Mouse (Mus musculus) neural tube, embryonic 12.5 days (tissue): ENCODE measurements around the gene Cacna2d3. TPM values are rescaled to one million over a fixed set of nuclear protein-coding genes. Genes with fewer than 3 reads are reported as not detected.

ENCODE experiments used
- ATAC-seq: fragments of 200-750 bp; cut with Nextera tagmentation; 2 replicates; pipeline ENCODE4 v1.8.0; 2017; ENCODE audit warnings: low read depth, mild to moderate bottlenecking, moderate TSS enrichment, moderate library complexity; ENCODE audit not compliant: low FRiP score
- H3K27ac ChIP-seq: fragments of 300-500 bp; sonication (generic); 2 replicates; pipeline ENCODE4 v1.5.1; 2016
- H3K27me3 ChIP-seq: fragments of 300-500 bp; sonication (generic); replicated peaks from 2 replicates; pipeline ENCODE4 v1.6.1; 2016; ENCODE audit warnings: mild to moderate bottlenecking
- H3K36me3 ChIP-seq: fragments of 300-500 bp; sonication (generic); 2 replicates; pipeline ENCODE4 v1.6.1; 2016; ENCODE audit warnings: mild to moderate bottlenecking
- H3K4me1 ChIP-seq: fragments of 300-500 bp; sonication (generic); 2 replicates; pipeline ENCODE4 v1.6.1; 2016
- H3K4me2 ChIP-seq: fragments of 300-500 bp; sonication (generic); replicated peaks from 2 replicates; pipeline ENCODE4 v1.6.1; 2016; ENCODE audit warnings: mild to moderate bottlenecking
- H3K4me3 ChIP-seq: fragments of 300-500 bp; sonication (generic); 2 replicates; pipeline ENCODE4 v1.5.1; 2016
- H3K9ac ChIP-seq: fragments of 300-500 bp; sonication (generic); 2 replicates; pipeline ENCODE4 v1.6.1; 2016; ENCODE audit warnings: mild to moderate bottlenecking
- H3K9me3 ChIP-seq: fragments of 300-500 bp; sonication (generic); 2 replicates; pipeline ENCODE4 v1.6.1; 2016; ENCODE audit warnings: mild to moderate bottlenecking
- WGBS: fragments of 180-500 bp; shearing (Covaris S2); methylation state at CpG from one replicate; pipeline ENCODE4 v1.1.7; 2016; 5-methylcytosine and 5-hydroxymethylcytosine counted together
- polyA plus RNA-seq: library from polyadenylated mRNA; unstranded; fragments of >200 nt; fragmentation: Nextera tagmentation; extraction: Ambion mirVana; gene quantifications from 2 replicates; pipeline ENCODE4 v1.2.1, GENCODE M21; 2016

The Cacna2d3 gene
- polyA plus RNA-seq, 1 experiment from 2014 or later: 34.6 TPM

DNA sequence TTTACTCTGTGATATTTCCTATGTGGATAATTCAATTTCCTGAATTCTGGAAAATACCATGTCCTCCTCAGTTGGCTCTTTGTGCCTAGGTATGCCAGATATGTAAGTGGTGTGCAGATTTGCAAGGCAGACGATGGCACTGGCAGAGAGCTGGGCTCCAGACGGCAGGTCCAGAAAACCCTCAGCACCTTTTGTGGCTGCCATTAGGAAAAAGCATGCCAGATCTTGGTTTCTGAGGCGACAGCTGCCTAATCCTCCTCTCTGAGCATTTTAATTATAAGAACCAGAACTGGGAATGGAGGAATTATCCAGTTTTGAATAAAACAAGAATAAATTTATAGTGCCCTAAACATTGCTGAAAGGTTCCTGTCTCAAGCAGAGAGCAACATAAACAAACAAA is 767.1 kb downstream of the Cacna2d3 start:
- no peak for ATAC-seq
- H3K36me3 ChIP-seq: no peaks in the 10 kb centered on the region
- H3K9me3 ChIP-seq: no peaks in the 10 kb centered on the region
- H3K9ac ChIP-seq: no peak overlapping the region
- no peak overlapping the region for H3K4me3 ChIP-seq
- no peaks in the 10 kb centered on the region for H3K27me3 ChIP-seq
- peaks cover 23% of the 10 kb centered on the region for H3K4me1 ChIP-seq
- H3K4me2 ChIP-seq: no peak overlapping the region
- WGBS: 35% methylated on average over 3 of the region's 3 CpGs
- H3K27ac ChIP-seq: no peak overlapping the region

DNA sequence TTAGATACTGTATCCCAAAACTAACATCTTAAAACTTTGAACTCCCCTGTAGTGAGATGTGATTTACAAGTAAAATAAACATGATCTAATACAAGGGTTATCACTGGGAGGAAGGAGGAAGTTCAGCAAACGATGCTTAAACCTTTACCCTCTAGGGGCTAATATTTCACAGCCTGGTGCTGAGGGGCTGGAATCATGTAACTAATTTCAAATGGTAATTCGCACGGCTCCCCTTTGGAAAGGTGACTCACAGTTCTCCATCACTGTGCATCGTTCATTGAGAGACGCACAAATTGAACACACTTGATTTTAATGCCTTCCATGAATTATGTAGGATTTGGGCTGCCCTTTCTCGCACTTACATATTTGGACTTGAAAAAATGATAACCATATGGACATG is 767.6 kb downstream of the Cacna2d3 start:
- H3K36me3 ChIP-seq: no peaks in the 10 kb centered on the region
- no peak overlapping the region for H3K27ac ChIP-seq
- H3K4me2 ChIP-seq: no peak overlapping the region
- no peak overlapping the region for H3K4me3 ChIP-seq
- H3K4me1 ChIP-seq: peaks cover 22% of the 10 kb centered on the region
- H3K9me3 ChIP-seq: no peaks in the 10 kb centered on the region
- ATAC-seq: no peak
- no peak overlapping the region for H3K9ac ChIP-seq
- WGBS: 41% methylated on average over 6 of the region's 6 CpGs
- no peaks in the 10 kb centered on the region for H3K27me3 ChIP-seq

DNA sequence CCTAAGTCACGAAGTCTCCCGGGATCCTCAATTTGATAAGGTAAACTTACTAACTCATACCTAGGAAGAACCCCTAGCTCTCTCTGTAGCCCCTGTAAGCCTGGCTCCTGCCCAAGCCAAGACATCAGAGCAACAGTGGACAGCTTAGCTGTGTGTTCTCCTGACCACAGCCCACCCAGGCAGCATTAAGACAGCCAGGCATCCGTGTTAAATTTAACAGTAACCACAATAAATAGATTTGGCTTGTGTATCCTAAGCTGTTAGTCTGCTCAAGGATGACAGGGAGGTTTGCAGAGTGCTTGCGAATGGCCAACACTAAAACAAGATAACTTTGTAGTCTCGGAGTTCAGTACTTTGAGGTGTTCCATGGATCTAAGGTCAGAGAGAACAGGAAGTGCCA is 768.3 kb downstream of the Cacna2d3 start:
- Histone ChIP-seq H3K4me1 (peaks cover 16% of the 10 kb centered on the region), H3K4me2 (no peak overlapping the region), H3K4me3 (no peak overlapping the region), H3K9me3 (no peaks in the 10 kb centered on the region), H3K27ac (no peak overlapping the region), H3K9ac (no peak overlapping the region), H3K27me3 (no peaks in the 10 kb centered on the region), H3K36me3 (no peaks in the 10 kb centered on the region)
- ATAC-seq: no peak
- WGBS: 79% methylated on average over 5 of the region's 5 CpGs

DNA sequence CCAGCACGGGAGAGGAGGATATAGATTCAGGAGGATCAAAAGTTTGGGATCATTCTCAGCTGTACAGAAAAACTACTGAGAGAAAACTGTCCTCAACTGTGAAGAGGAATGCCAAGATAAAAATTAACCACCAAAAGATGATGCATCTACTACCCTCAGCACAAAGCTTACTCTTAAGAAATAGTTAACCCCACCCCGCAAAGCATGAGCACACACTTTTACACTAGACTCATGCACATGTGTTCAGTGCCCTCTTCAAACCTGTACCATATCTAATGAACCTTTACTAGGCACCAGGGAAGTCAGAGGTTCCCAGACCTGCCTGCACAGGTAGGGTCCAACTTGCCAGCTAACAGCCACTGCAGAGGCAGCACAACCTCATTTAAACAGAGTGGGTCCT is 771.2 kb downstream of the Cacna2d3 start:
- no peak overlapping the region for H3K4me2 ChIP-seq
- H3K27me3 ChIP-seq: no peaks in the 10 kb centered on the region
- H3K4me1 ChIP-seq: peaks cover 14% of the 10 kb centered on the region
- no peak overlapping the region for H3K9ac ChIP-seq
- H3K36me3 ChIP-seq: no peaks in the 10 kb centered on the region
- H3K27ac ChIP-seq: no peak overlapping the region
- ATAC-seq: no peak
- H3K4me3 ChIP-seq: no peak overlapping the region
- 88% methylated on average over 2 of the region's 2 CpGs for WGBS
- no peaks in the 10 kb centered on the region for H3K9me3 ChIP-seq

DNA sequence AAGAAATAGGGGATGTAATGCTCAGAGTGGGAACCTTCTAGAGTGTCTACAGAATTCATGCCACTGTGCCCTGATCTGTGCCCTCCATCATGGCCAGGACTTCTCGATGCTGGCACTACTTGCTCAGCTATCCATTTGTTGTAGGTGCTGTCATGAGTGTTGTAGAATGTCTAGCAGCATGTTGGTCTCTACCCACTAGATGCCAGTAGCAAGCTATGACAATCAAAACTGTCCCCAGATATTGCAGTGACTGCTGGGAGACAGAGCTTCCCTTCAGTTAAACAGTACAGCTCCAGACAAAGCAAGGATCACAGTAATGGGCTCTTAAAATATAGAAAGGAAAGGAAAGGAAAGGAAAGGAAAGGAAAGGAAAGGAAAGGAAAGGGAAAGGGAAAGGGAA is 771.9 kb downstream of the Cacna2d3 start:
- no peak overlapping the region for H3K9ac ChIP-seq

DNA sequence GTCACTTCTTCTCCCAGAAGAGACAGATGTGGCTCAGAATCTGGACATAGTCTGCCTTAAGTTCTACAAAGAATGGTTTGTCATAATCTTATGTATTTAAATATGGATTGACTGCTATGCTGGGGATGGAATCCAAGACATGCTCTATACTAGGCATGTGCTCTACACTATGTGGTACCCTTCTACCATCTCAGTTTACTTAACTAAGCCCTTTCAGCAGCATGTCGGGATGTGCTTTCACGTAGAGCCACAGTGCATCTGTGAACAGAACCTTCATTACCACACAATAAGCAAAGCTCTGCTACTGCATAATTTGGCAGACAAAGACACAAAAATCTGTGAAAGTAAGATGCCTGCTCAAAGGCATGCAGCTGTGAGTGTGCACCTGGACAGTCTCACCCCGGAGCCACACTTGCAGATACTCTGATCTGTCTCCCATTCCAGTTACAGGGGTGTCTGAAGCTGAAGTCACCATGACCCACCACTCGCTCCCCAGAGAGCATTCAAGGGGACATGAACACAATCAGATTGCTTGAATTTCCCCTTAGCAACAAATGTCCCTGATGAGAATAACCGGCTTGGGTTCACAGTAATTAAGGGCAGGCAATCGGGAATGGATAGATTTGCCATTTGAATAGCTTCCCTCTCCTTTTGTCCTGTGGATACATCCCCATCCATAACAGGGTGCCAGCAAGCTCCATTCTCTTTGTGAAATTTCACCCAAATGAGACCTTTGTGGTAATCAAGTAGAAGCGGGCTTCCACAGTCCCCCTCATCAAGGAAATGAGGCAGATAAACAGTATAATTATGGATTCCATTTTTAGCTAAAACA is 773.4 kb downstream of the Cacna2d3 start:
- no peak overlapping the region for H3K9ac ChIP-seq
- H3K36me3 ChIP-seq: no peaks in the 10 kb centered on the region
- no peak overlapping the region for H3K27ac ChIP-seq
- no peak overlapping the region for H3K4me3 ChIP-seq
- no peaks in the 10 kb centered on the region for H3K9me3 ChIP-seq
- no peak for ATAC-seq
- no peaks in the 10 kb centered on the region for H3K27me3 ChIP-seq
- peaks cover 5% of the 10 kb centered on the region; the same call in 1 of the 2 replicates for H3K4me1 ChIP-seq
- no peak overlapping the region for H3K4me2 ChIP-seq
- 39% methylated on average over 7 of the region's 7 CpGs for WGBS

More for the DNA sequence above, 771.9 kb downstream of the Cacna2d3 start:
- Histone ChIP-seq H3K36me3 (no peaks in the 10 kb centered on the region), H3K27ac (no peak overlapping the region), H3K4me1 (peaks cover 9% of the 10 kb centered on the region), H3K4me2 (no peak overlapping the region), H3K9me3 (no peaks in the 10 kb centered on the region), H3K4me3 (no peak overlapping the region), H3K27me3 (no peaks in the 10 kb centered on the region)
- WGBS: 100% methylated on average over 1 of the region's 1 CpGs
- ATAC-seq: no peak

DNA sequence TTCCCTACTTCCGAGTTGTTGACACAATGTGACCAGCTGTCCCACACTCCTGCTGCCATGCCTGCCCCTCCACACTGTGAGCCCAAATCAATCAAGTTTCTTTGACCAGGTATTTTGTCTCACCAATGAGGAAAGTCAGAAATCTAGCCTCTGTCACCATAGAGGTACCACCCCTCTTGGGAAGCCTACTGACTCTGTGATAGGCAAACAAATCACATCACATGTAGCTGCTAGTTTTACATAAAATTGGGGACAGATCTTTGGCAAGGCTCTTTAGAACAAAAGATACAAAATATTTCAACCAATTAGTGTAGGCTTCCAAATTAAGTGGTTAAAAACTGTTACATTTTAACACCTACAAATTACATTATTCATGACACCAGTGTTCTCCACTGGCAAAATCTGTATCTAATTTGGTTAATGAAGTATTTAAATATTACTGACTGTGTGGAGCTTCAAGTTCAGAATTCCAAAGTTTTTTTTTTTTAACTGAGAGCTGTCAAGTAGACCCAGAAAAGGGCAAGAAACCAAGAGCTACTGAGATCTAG is 788.8 kb downstream of the Cacna2d3 start:
- 83% methylated on average over 1 of the region's 1 CpGs for WGBS

DNA sequence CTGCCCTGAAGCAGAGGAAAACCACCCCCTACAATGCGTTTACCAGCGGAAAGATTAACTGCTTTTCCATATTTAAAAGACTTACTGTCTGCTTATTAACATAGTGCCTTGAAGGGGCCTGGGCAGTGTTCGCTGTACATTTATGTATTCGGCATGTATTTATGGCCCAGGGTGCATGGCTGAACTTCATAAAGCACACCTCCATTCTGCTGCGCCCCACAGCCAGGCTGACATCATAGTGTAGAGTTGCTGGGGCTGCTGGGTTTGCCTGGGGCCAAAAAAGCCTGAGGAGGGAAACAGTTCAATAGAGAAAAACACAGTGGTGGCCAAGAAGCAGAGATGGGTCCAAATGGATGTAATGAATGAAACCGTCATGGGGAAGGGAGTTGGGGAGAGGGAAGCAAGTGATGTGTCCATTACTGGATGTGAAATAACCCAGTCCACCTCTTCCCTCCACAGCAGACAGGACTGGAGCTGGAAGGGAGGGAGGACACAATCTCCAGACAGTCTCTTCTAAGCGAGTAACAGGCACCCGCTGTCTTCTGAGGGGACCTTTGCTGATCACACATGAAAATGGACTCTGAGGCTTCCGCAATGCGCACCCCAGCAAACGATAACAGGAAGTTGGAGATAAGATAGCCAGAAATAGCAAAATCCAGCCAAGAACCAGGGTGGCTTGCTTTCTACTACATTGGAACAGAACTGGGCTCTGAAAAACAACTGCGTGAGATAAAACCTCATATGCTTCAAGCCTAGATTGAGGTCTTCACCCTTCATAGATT is 798.3 kb downstream of the Cacna2d3 start:
- H3K9me3 ChIP-seq: no peaks in the 10 kb centered on the region
- no peak for ATAC-seq
- no peaks in the 10 kb centered on the region for H3K36me3 ChIP-seq
- H3K4me3 ChIP-seq: no peak overlapping the region
- H3K27me3 ChIP-seq: no peaks in the 10 kb centered on the region
- 87% methylated on average over 12 of the region's 12 CpGs for WGBS
- H3K4me1 ChIP-seq: no peaks in the 10 kb centered on the region
- H3K4me2 ChIP-seq: no peak overlapping the region
- no peak overlapping the region for H3K27ac ChIP-seq
- no peak overlapping the region for H3K9ac ChIP-seq

More for the DNA sequence above, 788.8 kb downstream of the Cacna2d3 start:
- Histone ChIP-seq H3K27ac (no peak overlapping the region), H3K27me3 (no peaks in the 10 kb centered on the region), H3K4me2 (no peak overlapping the region), H3K4me1 (no peaks in the 10 kb centered on the region), H3K36me3 (no peaks in the 10 kb centered on the region), H3K9ac (no peak overlapping the region), H3K9me3 (no peaks in the 10 kb centered on the region), H3K4me3 (no peak overlapping the region)
- no peak for ATAC-seq

DNA sequence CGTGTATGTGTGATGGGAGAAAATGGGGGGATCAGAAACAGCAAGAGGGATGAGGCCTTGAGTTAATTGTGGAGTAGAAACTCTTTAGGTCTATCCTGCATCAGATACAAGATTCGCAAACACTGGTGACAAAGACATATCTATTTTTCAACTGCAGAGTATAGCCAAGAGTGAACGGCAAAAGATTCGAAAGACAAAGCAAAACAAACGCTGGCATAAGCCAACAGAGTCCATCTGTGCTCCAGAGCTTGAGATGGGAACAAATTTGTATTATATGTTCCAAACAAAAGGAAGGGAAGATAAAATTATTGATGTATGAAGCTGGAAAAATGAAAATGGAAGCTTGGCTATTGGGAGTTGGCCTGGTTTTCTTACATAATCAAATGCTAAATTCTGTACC is 802.8 kb downstream of the Cacna2d3 start:
- no peak overlapping the region for H3K4me3 ChIP-seq
- no peaks in the 10 kb centered on the region for H3K4me1 ChIP-seq
- no peak overlapping the region for H3K4me2 ChIP-seq
- 87% methylated on average over 5 of the region's 5 CpGs for WGBS
- ATAC-seq: no peak
- no peaks in the 10 kb centered on the region for H3K27me3 ChIP-seq
- no peaks in the 10 kb centered on the region for H3K36me3 ChIP-seq
- no peak overlapping the region for H3K27ac ChIP-seq
- no peaks in the 10 kb centered on the region for H3K9me3 ChIP-seq
- no peak overlapping the region for H3K9ac ChIP-seq

DNA sequence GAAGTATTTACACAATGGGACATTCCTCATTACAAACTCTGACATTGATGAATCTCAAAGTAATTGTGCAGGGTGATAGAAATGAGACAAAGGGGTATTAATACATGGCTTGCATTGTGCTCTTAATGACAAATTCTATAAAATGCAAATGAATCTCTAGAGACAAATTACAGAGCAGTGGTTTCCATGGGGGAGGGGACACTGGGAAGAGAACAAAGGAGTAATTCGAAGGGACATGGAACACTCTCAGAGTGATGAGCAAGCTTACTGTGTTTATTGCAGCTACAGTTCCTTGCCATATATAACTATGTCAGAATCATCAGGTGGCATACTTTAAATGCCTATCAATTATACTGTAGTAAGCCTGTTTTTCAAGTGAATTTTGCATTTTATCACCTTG is 806.7 kb downstream of the Cacna2d3 start:
- WGBS: 8% methylated on average over 1 of the region's 1 CpGs
- Histone ChIP-seq H3K4me1 (no peaks in the 10 kb centered on the region), H3K4me2 (no peak overlapping the region), H3K36me3 (no peaks in the 10 kb centered on the region), H3K27me3 (no peaks in the 10 kb centered on the region), H3K27ac (no peak overlapping the region), H3K9me3 (no peaks in the 10 kb centered on the region), H3K4me3 (no peak overlapping the region), H3K9ac (no peak overlapping the region)
- ATAC-seq: peak; percentile 29; the same call in 1 of the 2 replicates

DNA sequence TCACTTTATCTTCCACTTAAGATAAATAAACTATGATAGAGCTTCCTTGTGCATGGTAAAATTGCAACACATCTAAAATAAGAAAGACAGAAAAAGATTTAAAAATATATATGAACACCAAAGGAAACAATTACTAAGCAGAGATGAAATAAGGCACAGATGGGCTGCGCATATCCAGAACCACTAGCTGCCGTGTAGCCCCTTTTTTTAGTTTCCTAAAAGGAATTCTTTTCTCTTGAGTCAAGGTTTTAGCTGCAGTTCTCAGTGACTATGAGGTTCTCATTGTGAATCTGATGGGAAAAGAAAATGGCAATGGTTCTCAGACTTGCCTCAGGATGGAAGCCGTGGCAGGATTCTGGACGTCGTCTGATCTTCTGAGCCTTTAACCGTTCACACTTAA is 814.0 kb downstream of the Cacna2d3 start:
- no peaks in the 10 kb centered on the region for H3K4me1 ChIP-seq
- ATAC-seq: no peak
- 87% methylated on average over 6 of the region's 6 CpGs for WGBS
- no peak overlapping the region for H3K4me3 ChIP-seq
- H3K27ac ChIP-seq: no peak overlapping the region
- H3K9me3 ChIP-seq: no peaks in the 10 kb centered on the region
- no peaks in the 10 kb centered on the region for H3K36me3 ChIP-seq
- H3K27me3 ChIP-seq: no peaks in the 10 kb centered on the region
- no peak overlapping the region for H3K4me2 ChIP-seq
- no peak overlapping the region for H3K9ac ChIP-seq

DNA sequence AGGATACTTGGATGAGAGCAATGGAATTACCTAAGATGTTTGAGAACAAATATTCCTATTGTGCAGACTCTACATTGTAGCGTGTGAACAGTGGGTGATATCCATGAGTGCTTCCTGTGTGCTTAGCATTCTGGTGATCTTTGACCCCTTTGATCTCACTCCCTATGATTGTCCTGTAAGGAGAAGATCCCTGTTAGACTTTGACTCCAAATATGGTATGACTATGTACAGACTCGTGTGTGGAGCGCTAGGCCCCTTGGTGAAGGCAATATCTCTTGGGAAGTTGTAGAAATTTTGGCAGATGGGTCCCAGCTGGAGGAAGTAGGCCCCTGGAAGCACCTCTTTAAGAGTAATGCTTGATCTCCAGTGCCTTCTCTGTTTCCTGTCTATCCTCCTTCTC is 829.1 kb downstream of the Cacna2d3 start:
- Histone ChIP-seq H3K4me2 (no peak overlapping the region), H3K27ac (no peak overlapping the region), H3K9ac (no peak overlapping the region), H3K36me3 (no peaks in the 10 kb centered on the region), H3K27me3 (no peaks in the 10 kb centered on the region), H3K4me1 (no peaks in the 10 kb centered on the region), H3K9me3 (no peaks in the 10 kb centered on the region), H3K4me3 (no peak overlapping the region)
- 74% methylated on average over 3 of the region's 3 CpGs for WGBS
- ATAC-seq: no peak
